Mouse (Mus musculus): ENCODE measurements around the gene Rufy3. TPM values are rescaled to one million over a fixed set of nuclear protein-coding genes. Genes with fewer than 3 reads are reported as not detected.

Rufy3 gene
- polyA plus RNA-seq (2015; fragmentation: Nextera tagmentation; extraction: Ambion mirVana) = 30.7 and 51.0 TPM in 2 replicates

DNA sequence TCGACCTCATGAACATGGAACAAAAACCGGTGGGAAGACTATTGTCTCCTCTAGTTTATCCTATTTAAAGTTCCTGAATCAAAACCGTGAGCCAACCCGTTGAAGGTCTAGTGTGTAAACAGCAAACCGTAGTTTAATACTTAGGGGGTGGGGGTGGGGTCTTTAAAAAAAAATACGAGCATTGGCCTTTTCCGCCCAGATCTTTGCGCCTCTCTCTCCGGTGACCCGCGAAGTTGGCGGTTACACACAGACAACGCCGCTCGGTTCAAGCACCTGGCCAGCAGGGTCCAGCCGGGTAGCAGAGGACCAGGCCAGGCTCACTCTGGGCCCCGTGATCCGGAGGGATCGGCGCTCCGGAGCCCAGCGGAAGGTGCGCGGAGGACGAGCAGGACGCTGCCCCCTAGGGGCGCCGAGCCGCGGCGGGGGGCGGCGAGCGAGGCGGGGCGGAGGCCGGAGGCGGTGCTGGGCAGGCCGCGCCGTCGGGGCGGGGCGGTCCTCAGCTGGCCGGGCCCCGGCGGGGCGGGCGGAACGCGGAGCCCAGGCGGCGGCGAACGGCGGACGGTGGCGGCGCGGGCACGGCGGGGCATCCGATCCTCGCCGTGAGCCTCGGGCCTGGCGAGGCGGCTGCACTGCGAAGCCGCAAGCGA lies at the start of gene Rufy3:
Gene Rufy3, plus strand, starts transcription at position 540 of the 647 bp plus-strand sequence.

DNA sequence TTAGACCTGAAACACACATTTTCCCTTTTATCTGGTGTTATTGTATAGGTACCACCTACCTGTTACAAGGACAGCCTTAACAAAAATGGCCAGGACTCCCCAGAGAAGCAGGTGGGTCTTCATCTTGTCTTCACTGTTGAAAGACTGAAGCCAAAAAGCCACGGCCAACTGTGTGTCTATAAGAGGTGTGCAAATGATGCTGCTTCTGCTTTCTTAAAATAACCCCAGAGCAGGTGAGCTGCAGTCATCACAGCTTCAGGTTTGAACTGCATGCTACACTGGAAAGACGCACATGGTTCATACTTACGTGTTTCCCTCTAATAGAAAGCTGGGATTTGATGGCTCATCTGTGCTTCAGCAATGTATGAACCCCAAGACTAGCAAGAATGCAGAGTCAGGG lies 37.2 kb upstream of the Rufy3 start, which contains the start of gene Jchain:
Gene Jchain, minus strand, starts transcription at position 235 of the 400 bp plus-strand sequence.

DNA sequence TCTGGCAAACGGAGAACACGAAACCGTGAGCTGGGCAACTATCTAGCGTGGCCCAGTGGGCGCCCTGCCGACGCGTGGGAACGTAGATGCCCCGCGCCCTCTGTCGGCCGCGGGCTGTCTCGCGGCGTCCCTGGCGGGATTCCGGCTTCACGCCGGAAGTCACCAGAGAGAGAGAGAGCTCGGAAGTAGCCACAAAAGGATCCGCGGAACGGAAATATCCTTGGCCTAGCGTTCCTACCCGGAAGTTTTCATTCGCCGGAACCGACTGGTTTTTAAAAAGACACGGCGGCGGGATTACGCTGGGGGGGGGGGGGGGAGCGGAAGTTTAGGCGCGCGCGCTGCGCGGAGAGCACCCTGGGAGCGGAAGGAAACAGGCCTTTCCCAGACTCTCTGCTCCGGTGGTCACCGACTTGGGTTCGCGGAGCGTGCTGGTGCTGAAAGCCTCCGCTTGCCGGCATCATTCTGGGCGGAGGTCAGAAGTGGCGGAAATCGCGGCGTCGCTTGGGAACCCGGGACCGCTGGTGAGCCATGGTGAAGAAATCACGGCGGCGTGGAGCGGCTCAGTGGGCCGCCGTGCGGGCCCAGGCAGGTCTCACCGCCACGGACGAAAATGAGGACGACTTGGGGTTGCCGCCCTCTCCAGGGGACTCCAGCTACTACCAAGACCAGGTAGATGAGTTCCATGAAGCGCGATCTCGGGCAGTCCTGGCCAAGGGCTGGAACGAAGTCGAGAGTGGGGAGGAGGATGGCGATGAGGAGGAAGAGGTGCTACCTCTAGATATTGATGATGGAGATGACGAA lies 10.6 kb upstream of the Rufy3 start, which contains the start of gene Utp3:
Gene Utp3, plus strand, starts transcription at position 377 of the 801 bp plus-strand sequence.

DNA sequence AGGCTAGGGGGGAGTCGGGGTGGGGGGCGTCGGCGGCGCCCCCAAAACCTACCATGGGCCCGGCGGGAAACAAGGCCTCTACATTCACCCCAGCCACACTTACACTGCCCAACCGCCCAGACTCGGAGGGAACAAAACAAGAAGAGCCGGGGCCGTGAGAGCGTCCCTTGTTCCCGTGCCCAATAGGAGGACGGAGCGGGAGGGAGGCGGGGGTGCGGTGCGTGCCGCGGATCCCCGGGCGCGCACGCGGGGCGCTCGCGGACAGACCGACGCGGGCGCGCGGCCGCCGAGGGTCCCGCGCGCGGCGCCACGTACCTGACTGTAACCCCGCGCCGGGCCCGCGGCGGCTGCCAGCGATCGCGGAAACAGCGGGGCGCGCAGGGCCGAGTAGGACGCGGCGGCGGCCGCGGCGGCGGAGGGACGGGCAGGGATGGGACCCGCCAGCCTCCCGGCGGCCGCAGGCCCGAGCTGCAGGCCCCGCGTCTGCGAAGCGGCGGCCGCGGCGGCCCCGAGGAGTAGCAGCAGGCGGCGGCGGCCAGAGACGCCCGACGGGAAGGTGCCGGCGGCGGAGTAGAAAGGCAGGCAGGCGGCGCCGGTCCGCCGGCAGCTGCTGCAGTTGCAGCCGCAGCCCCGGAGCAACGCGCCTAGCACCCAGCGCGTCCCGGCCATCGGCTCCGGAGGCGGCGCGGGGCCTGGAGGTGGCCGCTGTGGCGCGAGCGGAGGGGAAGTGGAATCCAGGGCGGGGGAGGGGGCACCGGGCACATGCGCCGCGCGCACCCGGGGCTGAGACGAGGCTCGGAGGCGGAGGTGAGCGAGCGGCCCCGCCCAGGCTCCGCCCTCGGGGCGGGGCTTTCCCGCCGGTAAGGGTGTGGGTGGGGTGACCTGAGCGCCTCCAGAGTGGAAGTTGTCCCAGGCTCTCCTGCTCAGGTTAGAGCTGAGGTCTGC lies 110.9 kb downstream of the Rufy3 start, which contains the start of gene Grsf1:
Gene Grsf1, minus strand, starts transcription at position 729 of the 945 bp plus-strand sequence.

Other genes with a start within 250 kb of the Rufy3 start
- not detected in 2 replicates for gene Prol1, start 247.7 kb upstream of the Rufy3 start, polyA plus RNA-seq (2015; fragmentation: Nextera tagmentation; extraction: Ambion mirVana)
- not detected in 2 replicates for gene Amtn, start 188.9 kb upstream of the Rufy3 start, polyA plus RNA-seq (2015; fragmentation: Nextera tagmentation; extraction: Ambion mirVana)
- 0.17 TPM in 1 of 2 replicates, not detected in the other for gene Ambn, start 109.0 kb upstream of the Rufy3 start, polyA plus RNA-seq (2015; fragmentation: Nextera tagmentation; extraction: Ambion mirVana)
- gene Enam, start 77.1 kb upstream of the Rufy3 start, polyA plus RNA-seq (2015; fragmentation: Nextera tagmentation; extraction: Ambion mirVana) = not detected in 2 replicates
- gene Jchain, start 37.1 kb upstream of the Rufy3 start, polyA plus RNA-seq (2015; fragmentation: Nextera tagmentation; extraction: Ambion mirVana) = 0.32 and 0.44 TPM in 2 replicates
- gene Utp3, start 10.6 kb upstream of the Rufy3 start, polyA plus RNA-seq (2015; fragmentation: Nextera tagmentation; extraction: Ambion mirVana) = 36.7 and 49.1 TPM in 2 replicates
- gene Grsf1, start 111.1 kb downstream of the Rufy3 start, polyA plus RNA-seq (2015; fragmentation: Nextera tagmentation; extraction: Ambion mirVana) = 49.0 and 72.3 TPM in 2 replicates
- gene Mob1b, start 155.8 kb downstream of the Rufy3 start, polyA plus RNA-seq (2015; fragmentation: Nextera tagmentation; extraction: Ambion mirVana) = 3.4 and 6.6 TPM in 2 replicates
- 14.7 and 16.3 TPM in 2 replicates for gene Dck, start 200.0 kb downstream of the Rufy3 start, polyA plus RNA-seq (2015; fragmentation: Nextera tagmentation; extraction: Ambion mirVana)